Mouse (Mus musculus) cerebellum, adult 2 months (tissue): ENCODE data around the gene Rfc1.

Experiments used
- CTCF ChIP-seq: fragments of 200-500 bp; IDR thresholded peaks from 2 replicates; pipeline ENCODE4 v1.5.1; 2011; ENCODE audit warnings: low read depth, mild to moderate bottlenecking, control low read depth, low read length, moderate library complexity, borderline replicate concordance; ENCODE audit not compliant: insufficient read depth
- POLR2A ChIP-seq: fragments of 200-500 bp; IDR thresholded peaks from 2 replicates; pipeline ENCODE4 v1.6.1; 2011; ENCODE audit warnings: low read length, control low read depth, borderline replicate concordance; ENCODE audit not compliant: insufficient read depth

- TF ChIP-seq CTCF (no peak), POLR2A (no peak)
These were observed 21.4 kb upstream of the Rfc1 start for GRCm38 (mm10) chr5:65356851-65357250.
